Mouse (Mus musculus) gastrocnemius, postnatal 25 days (tissue): Measurements from ENCODE around the gene Ovca2. TPM values are rescaled to one million over a fixed set of nuclear protein-coding genes. Genes with fewer than 3 reads are reported as not detected.

Source experiments
- DNase-seq: peaks from one replicate; pipeline ENCODE4 v3.0.0; 2022
- total RNA-seq, 2 experiments: library from RNA; stranded (reverse); gene quantifications; 1 replicate in 1 of 2; 2 replicates in 1 of 2; pipeline ENCODE4 v1.2.3; 2021

Ovca2 gene
- total RNA-seq, 2 experiments from 2014 or later: 2.8 to 3.3 TPM

- DNase-seq: no peak
These were observed 24.5 kb downstream of the Ovca2 start for GRCm38 (mm10) chr11:75154053-75154585.

GRCm38 (mm10) chr11:75152603-75153557 is 25.8 kb downstream of the Ovca2 start:
- DNase-seq: no peak

GRCm38 (mm10) chr11:75150346-75150745 is 28.3 kb downstream of the Ovca2 start:
- DNase-seq: no peak

GRCm38 (mm10) chr11:75148332-75149035 is 30.2 kb downstream of the Ovca2 start:
- no peak for DNase-seq

GRCm38 (mm10) chr11:75147846-75148168 is 30.8 kb downstream of the Ovca2 start:
- DNase-seq: no peak

- no peak for DNase-seq
These were observed 31.4 kb downstream of the Ovca2 start for GRCm38 (mm10) chr11:75147106-75147845.

GRCm38 (mm10) chr11:75145841-75146240 is 32.8 kb downstream of the Ovca2 start:
- DNase-seq: no peak

GRCm38 (mm10) chr11:75142749-75143148 is 35.9 kb downstream of the Ovca2 start:
- DNase-seq: no peak

- no peak for DNase-seq
These were observed 36.7 kb downstream of the Ovca2 start for GRCm38 (mm10) chr11:75141913-75142312.

GRCm38 (mm10) chr11:75141038-75141437 is 37.6 kb downstream of the Ovca2 start:
- DNase-seq: no peak

- peak; percentile 81 for DNase-seq
These were observed 38.2 kb downstream of the Ovca2 start for GRCm38 (mm10) chr11:75140431-75140830.

- DNase-seq: peak; percentile 83
These were observed 39.3 kb downstream of the Ovca2 start for GRCm38 (mm10) chr11:75139122-75139963.

GRCm38 (mm10) chr11:75136666-75137398 is 41.8 kb downstream of the Ovca2 start:
- no peak for DNase-seq

GRCm38 (mm10) chr11:75135358-75135757 is 43.3 kb downstream of the Ovca2 start:
- DNase-seq: no peak

- no peak for DNase-seq
These were observed 44.1 kb downstream of the Ovca2 start for GRCm38 (mm10) chr11:75134485-75135068.

GRCm38 (mm10) chr11:75133951-75134350 is 44.7 kb downstream of the Ovca2 start:
- peak; percentile 41 for DNase-seq

GRCm38 (mm10) chr11:75133391-75133790 is 45.2 kb downstream of the Ovca2 start:
- DNase-seq: no peak

GRCm38 (mm10) chr11:75132278-75132677 is 46.4 kb downstream of the Ovca2 start:
- peak; percentile 35 for DNase-seq

GRCm38 (mm10) chr11:75131300-75131699 is 47.3 kb downstream of the Ovca2 start:
- DNase-seq: no peak

- no peak for DNase-seq
These were observed 49.2 kb downstream of the Ovca2 start for GRCm38 (mm10) chr11:75129481-75129880.
